Mouse (Mus musculus) limb, embryonic 14.5 days (tissue): ENCODE measurements around the gene Maml2. TPM values are rescaled to one million over a fixed set of nuclear protein-coding genes. Genes with fewer than 3 reads are reported as not detected.

Experiments
- ATAC-seq: fragments of 200-750 bp; cut with Nextera tagmentation; 2 replicates; pipeline ENCODE4 v1.8.0; 2017; ENCODE audit warnings: low read depth, moderate number of reproducible peaks, moderate TSS enrichment; ENCODE audit not compliant: low FRiP score
- DNase-seq: peaks from one replicate; pipeline ENCODE4 v3.0.0-alpha.2; 2015; ENCODE audit warnings: low spot score
- H3K27ac ChIP-seq: fragments of 300-500 bp; sonication (generic); replicated peaks from 2 replicates; pipeline ENCODE4 v1.5.1; 2014; ENCODE audit warnings: low read depth, mild to moderate bottlenecking, low read length, moderate library complexity, mixed read lengths
- H3K27me3 ChIP-seq: fragments of 300-500 bp; sonication (generic); 2 replicates; pipeline ENCODE4 v1.6.1; 2014; ENCODE audit warnings: low read length, mixed read lengths; ENCODE audit not compliant: control insufficient read depth, insufficient read depth
- H3K36me3 ChIP-seq: fragments of 300-500 bp; sonication (generic); 2 replicates; pipeline ENCODE4 v1.6.1; 2014; ENCODE audit warnings: mild to moderate bottlenecking, low read length, moderate library complexity, mixed read lengths; ENCODE audit not compliant: control insufficient read depth, insufficient read depth
- H3K4me1 ChIP-seq: fragments of 300-500 bp; sonication (generic); 2 replicates; pipeline ENCODE4 v1.6.1; 2014; ENCODE audit warnings: antibody characterized with exemption, low read length, mixed read lengths; ENCODE audit not compliant: control insufficient read depth, insufficient read depth
- H3K4me2 ChIP-seq: fragments of 300-500 bp; sonication (generic); replicated peaks from 2 replicates; pipeline ENCODE4 v1.6.1; 2014; ENCODE audit warnings: low read depth, mild to moderate bottlenecking, low read length, moderate library complexity; ENCODE audit not compliant: severe bottlenecking
- H3K4me3 ChIP-seq: fragments of 300-500 bp; sonication (generic); replicated peaks from 2 replicates; pipeline ENCODE4 v1.5.1; 2014; ENCODE audit warnings: low read length
- H3K9ac ChIP-seq: fragments of 300-500 bp; sonication (generic); 2 replicates; pipeline ENCODE4 v1.6.1; 2014; ENCODE audit warnings: mild to moderate bottlenecking, low read depth, low read length, moderate library complexity; ENCODE audit not compliant: severe bottlenecking
- H3K9me3 ChIP-seq: fragments of 300-500 bp; sonication (generic); 2 replicates; pipeline ENCODE4 v1.6.1; 2016; ENCODE audit warnings: low read length; ENCODE audit not compliant: control insufficient read depth
- POLR2A ChIP-seq: fragments of 200-500 bp; IDR thresholded peaks from 2 replicates; pipeline ENCODE4 v1.8.0; 2012; ENCODE audit warnings: inconsistent platforms, mild to moderate bottlenecking, moderate library complexity, borderline replicate concordance; ENCODE audit not compliant: insufficient read depth, insufficient read length; ENCODE audit errors: extremely low read depth
- WGBS: fragments of 180-500 bp; shearing (Covaris S2); extraction: QIAGEN DNeasy Blood & Tissue Kit; methylation state at CpG from one replicate; pipeline ENCODE4 v1.1.7; 2014; 5-methylcytosine and 5-hydroxymethylcytosine counted together
- polyA plus RNA-seq, 2 experiments: library from polyadenylated mRNA; depleted of rRNA in 1 of 2; stranded (reverse) in 1 of 2; unstranded in 1 of 2; fragments of >200 nt; fragmentation: Nextera tagmentation in 1 of 2; extraction: Ambion mirVana in 1 of 2; gene quantifications; 2 replicates each; pipeline versions ENCODE4 v1.2.1 to v1.2.3; 2012 to 2014

Maml2 gene
- polyA plus RNA-seq, 2 experiments, result 9.9 to 10.7 TPM

DNA sequence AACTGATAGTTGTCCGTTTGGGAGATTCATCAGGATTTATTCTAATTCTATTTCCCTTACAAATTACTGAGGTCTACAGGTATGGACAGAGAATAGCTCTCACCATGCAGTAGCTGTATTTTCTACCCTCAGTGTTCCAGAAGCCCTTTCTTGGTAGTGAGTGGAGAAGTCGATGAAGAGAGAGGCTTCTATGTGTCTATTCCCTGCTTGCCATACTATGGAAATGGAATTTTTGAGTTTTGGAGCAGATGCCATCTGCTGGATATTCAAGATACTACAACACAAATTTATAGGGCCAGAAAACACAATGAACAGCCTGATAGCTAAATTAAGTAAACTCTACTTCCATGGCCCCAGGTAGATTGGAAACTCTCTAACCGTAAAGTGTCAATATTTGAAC is 355.2 kb downstream of the Maml2 start:
- Histone ChIP-seq H3K4me1 (0 out of 2 replicates have a peak, but pooled peaks cover 4% of the 10 kb centered on the region), H3K9ac (no peak overlapping the region), H3K27me3 (no peaks in the 10 kb centered on the region), H3K9me3 (no peaks in the 10 kb centered on the region), H3K4me2 (no peak overlapping the region), H3K36me3 (no peaks in the 10 kb centered on the region), H3K27ac (no peak overlapping the region), H3K4me3 (no peak overlapping the region)
- WGBS, result 37% methylated on average over 3 of the region's 3 CpGs
- peak; percentile 53 for DNase-seq
- TF ChIP-seq POLR2A, result no peak
- 0 out of 2 replicates have a peak, but pooled peaks have one; percentile 57 for ATAC-seq

DNA sequence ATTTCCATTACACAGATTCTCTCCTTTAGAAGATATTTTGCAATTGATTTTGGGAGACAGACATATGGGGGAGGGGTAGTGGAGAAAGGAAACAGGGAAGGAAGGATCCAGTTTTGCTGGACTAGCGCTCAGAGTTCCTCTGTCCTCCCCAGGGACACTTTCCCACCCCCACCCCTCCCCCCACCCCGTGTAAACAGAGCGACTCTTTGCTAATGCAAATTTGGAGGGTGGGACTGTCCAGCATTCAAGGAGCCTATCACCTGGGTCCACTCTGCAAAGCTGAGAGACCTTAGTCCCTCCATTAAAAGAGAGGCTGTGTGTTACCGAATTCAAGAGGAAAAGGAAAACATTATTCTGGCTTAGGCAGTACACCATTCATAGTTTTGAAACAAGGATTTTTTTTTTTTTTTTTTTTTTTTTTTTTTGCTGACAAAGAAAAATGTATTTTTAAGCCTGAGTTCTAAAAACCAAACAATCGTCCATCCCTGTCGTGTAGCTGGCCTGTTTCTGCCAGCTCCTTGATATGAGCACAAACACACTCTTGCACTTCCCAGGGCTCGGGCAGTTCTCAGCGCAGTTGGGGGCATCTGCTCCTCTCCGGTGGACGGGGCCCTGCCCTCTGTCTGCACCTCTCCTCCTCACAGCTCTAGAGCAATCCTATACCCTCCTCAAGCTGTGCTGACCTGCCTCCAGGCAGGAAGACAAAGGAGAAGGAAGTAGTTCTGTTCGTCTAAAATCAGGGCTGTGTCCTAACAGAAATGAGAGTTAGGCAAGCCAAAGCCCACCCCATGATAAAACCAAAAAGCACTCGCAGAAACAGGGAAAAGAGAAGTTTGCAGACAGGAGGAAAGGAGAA is 364.2 kb downstream of the Maml2 start:
- Histone ChIP-seq H3K27me3 (no peaks in the 10 kb centered on the region), H3K4me3 (no peak overlapping the region), H3K36me3 (no peaks in the 10 kb centered on the region), H3K9me3 (no peaks in the 10 kb centered on the region), H3K4me2 (peak overlapping the region; percentile 23), H3K4me1 (peaks cover 12% of the 10 kb centered on the region), H3K9ac (peak overlapping the region; percentile 18; the same call in 1 of the 2 replicates), H3K27ac (peak overlapping the region; percentile 21; the same call in 1 of the 2 replicates)
- WGBS, result 6% methylated on average over 12 of the region's 12 CpGs
- TF ChIP-seq POLR2A, result no peak
- DNase-seq, result no peak
- peak; percentile 23; the same call in 1 of the 2 replicates for ATAC-seq

- H3K9me3 ChIP-seq, result no peaks in the 10 kb centered on the region
- ATAC-seq, result no peak
- H3K27ac ChIP-seq, result no peak overlapping the region
- H3K4me2 ChIP-seq, result no peak overlapping the region
- no peak overlapping the region for H3K9ac ChIP-seq
- no peaks in the 10 kb centered on the region for H3K27me3 ChIP-seq
- no peaks in the 10 kb centered on the region for H3K36me3 ChIP-seq
- H3K4me3 ChIP-seq, result no peak overlapping the region
- 82% methylated on average over 2 of the region's 2 CpGs for WGBS
- TF ChIP-seq POLR2A, result no peak
- peaks cover 12% of the 10 kb centered on the region for H3K4me1 ChIP-seq
- DNase-seq, result no peak
Observed at GRCm38 (mm10) chr9:13665487-13665969, 367.8 kb downstream of the Maml2 start.

- no peak for DNase-seq
- H3K4me2 ChIP-seq, result no peak overlapping the region
- TF ChIP-seq POLR2A, result no peak
- no peak for ATAC-seq
- H3K9ac ChIP-seq, result no peak overlapping the region
- no peaks in the 10 kb centered on the region for H3K36me3 ChIP-seq
- no peak overlapping the region for H3K27ac ChIP-seq
- no peaks in the 10 kb centered on the region for H3K4me1 ChIP-seq
- WGBS, result 92% methylated on average over 1 of the region's 1 CpGs
- no peaks in the 10 kb centered on the region for H3K27me3 ChIP-seq
- H3K9me3 ChIP-seq, result no peaks in the 10 kb centered on the region
- H3K4me3 ChIP-seq, result no peak overlapping the region
Observed at GRCm38 (mm10) chr9:13667955-13668354, 370.2 kb downstream of the Maml2 start.

GRCm38 (mm10) chr9:13668742-13669141 is 371.0 kb downstream of the Maml2 start:
- Histone ChIP-seq H3K27me3 (no peaks in the 10 kb centered on the region), H3K9ac (no peak overlapping the region), H3K4me3 (no peak overlapping the region), H3K4me2 (no peak overlapping the region), H3K9me3 (no peaks in the 10 kb centered on the region), H3K36me3 (no peaks in the 10 kb centered on the region), H3K4me1 (no peaks in the 10 kb centered on the region), H3K27ac (no peak overlapping the region)
- 69% methylated on average over 2 of the region's 2 CpGs for WGBS
- DNase-seq (no peak), ATAC-seq (no peak)
- no peak for TF ChIP-seq POLR2A
